Mouse (Mus musculus): ENCODE results near the gene Foxn2. TPM values are rescaled to one million over a fixed set of nuclear protein-coding genes. Genes with fewer than 3 reads are reported as not detected.

The Foxn2 gene
- total RNA-seq, 2 experiments from 2014 or later = 9.3 to 10.9 TPM

Other genes with a start within 250 kb of the Foxn2 start
- 1 to 10 TPM; 4.9 to 5.1 TPM for gene Ppp1r21, start 89.4 kb downstream of the Foxn2 start, total RNA-seq (2021)
- 10 to 100 TPM in 1 of 2 experiments, 1 to 10 TPM in 1; 8.2 to 10.8 TPM for gene Ston1, start 157.0 kb downstream of the Foxn2 start, total RNA-seq (2021)
- not detected for gene Gtf2a1l, start 227.9 kb downstream of the Foxn2 start, total RNA-seq (2021)